Mouse (Mus musculus) heart, embryonic 16.5 days (tissue): Measurements from ENCODE around the gene Olfr1243. TPM values are rescaled to one million over a fixed set of nuclear protein-coding genes. Genes with fewer than 3 reads are reported as not detected.
"Not testable (repeated sequence)": the region's sequence is repeated elsewhere in the genome, so short reads cannot be mapped to it uniquely, and the experiment has no call there.

ENCODE experiments used
- ATAC-seq: fragments of 200-750 bp; cut with Nextera tagmentation; replicated peaks from 2 replicates; pipeline ENCODE4 v1.8.0; 2017; ENCODE audit warnings: moderate number of reproducible peaks; ENCODE audit not compliant: insufficient read depth, low FRiP score; ENCODE audit errors: extremely low read depth
- H3K27ac ChIP-seq: fragments of 300-500 bp; sonication (generic); 2 replicates; pipeline ENCODE4 v1.5.1; 2014; ENCODE audit warnings: mild to moderate bottlenecking, low read length, control low read depth, moderate library complexity
- H3K27me3 ChIP-seq: fragments of 300-500 bp; sonication (generic); 2 replicates; pipeline ENCODE4 v1.6.1; 2014; ENCODE audit warnings: low read length, mixed read lengths; ENCODE audit not compliant: control insufficient read depth, insufficient read depth
- H3K36me3 ChIP-seq: fragments of 300-500 bp; sonication (generic); 2 replicates; pipeline ENCODE4 v1.6.1; 2014; ENCODE audit not compliant: control insufficient read depth, insufficient read depth
- H3K4me1 ChIP-seq: fragments of 300-500 bp; sonication (generic); 2 replicates; pipeline ENCODE4 v1.6.1; 2014; ENCODE audit warnings: low read length, mixed read lengths; ENCODE audit not compliant: control insufficient read depth, insufficient read depth
- H3K4me2 ChIP-seq: fragments of 300-500 bp; sonication (generic); 2 replicates; pipeline ENCODE4 v1.6.1; 2014; ENCODE audit warnings: low read depth, mild to moderate bottlenecking, control low read depth, low read length
- H3K4me3 ChIP-seq: fragments of 300-500 bp; sonication (generic); 2 replicates; pipeline ENCODE4 v1.5.1; 2014; ENCODE audit warnings: mild to moderate bottlenecking, control low read depth, low read length
- H3K9ac ChIP-seq: fragments of 300-500 bp; sonication (generic); 2 replicates; pipeline ENCODE4 v1.6.1; 2014; ENCODE audit warnings: low read length, control low read depth
- H3K9me3 ChIP-seq: fragments of 300-500 bp; sonication (generic); replicated peaks from 2 replicates; pipeline ENCODE4 v1.6.1; 2016; ENCODE audit warnings: low read length; ENCODE audit not compliant: control insufficient read depth
- WGBS: fragments of 180-500 bp; shearing (Covaris S2); extraction: QIAGEN DNeasy Blood & Tissue Kit; methylation state at CpG from one replicate; pipeline ENCODE4 v1.1.7; 2014; 5-methylcytosine and 5-hydroxymethylcytosine counted together
- polyA plus RNA-seq: library from polyadenylated mRNA; unstranded; fragments of >200 nt; fragmentation: Nextera tagmentation; extraction: Ambion mirVana; gene quantifications from 2 replicates; pipeline ENCODE4 v1.2.1, GENCODE M21; 2015

The Olfr1243 gene
- not detected in 2 replicates for polyA plus RNA-seq

- no peak for ATAC-seq
- no peaks in the 10 kb centered on the region for H3K9me3 ChIP-seq
Measured at GRCm38 (mm10) chr2:89531387-89531786, at the start of gene Olfr1243. Gene Olfr1243, minus strand, starts transcription at chr2:89531487.

GRCm38 (mm10) chr2:89578347-89578746, 47.1 kb upstream of the Olfr1243 start, which contains the start of gene Olfr1245:
Gene Olfr1245, minus strand, starts transcription at chr2:89578447.
- 60% methylated on average over 1 of the region's 1 CpGs for WGBS
- H3K4me3 ChIP-seq = no peak within 1 kb of the TSS

More at GRCm38 (mm10) chr2:89531387-89531786, at the start of gene Olfr1243:
- Histone ChIP-seq H3K36me3 (no peaks in the 10 kb centered on the region), H3K9ac (no peak within 1 kb of the TSS), H3K4me2 (no peak within 1 kb of the TSS), H3K4me3 (no peak within 1 kb of the TSS), H3K4me1 (no peaks in the 10 kb centered on the region), H3K27me3 (no peaks in the 10 kb centered on the region), H3K27ac (no peak within 1 kb of the TSS)
- WGBS = 79% methylated on average over 1 of the region's 1 CpGs

GRCm38 (mm10) chr2:89562706-89563105, 31.4 kb upstream of the Olfr1243 start:
- H3K27me3 ChIP-seq, H3K4me1 ChIP-seq, H3K27ac ChIP-seq, ATAC-seq, H3K4me2 ChIP-seq, H3K9ac ChIP-seq, H3K36me3 ChIP-seq, H3K9me3 ChIP-seq, H3K4me3 ChIP-seq: not testable (repeated sequence)
- 59% methylated on average over 2 of the region's 2 CpGs for WGBS

More at GRCm38 (mm10) chr2:89578347-89578746, 47.1 kb upstream of the Olfr1243 start, which contains the start of gene Olfr1245:
- Histone ChIP-seq H3K36me3 (no peaks in the 10 kb centered on the region), H3K27ac (no peak within 1 kb of the TSS), H3K4me2 (no peak within 1 kb of the TSS), H3K27me3 (no peaks in the 10 kb centered on the region), H3K4me1 (no peaks in the 10 kb centered on the region), H3K9ac (no peak within 1 kb of the TSS), H3K9me3 (no peaks in the 10 kb centered on the region; the same call in 1 of the 2 replicates)
- ATAC-seq = no peak

GRCm38 (mm10) chr2:89544516-89544915, 13.2 kb upstream of the Olfr1243 start:
- H3K27ac ChIP-seq = no peak overlapping the region
- 40% methylated on average over 2 of the region's 2 CpGs for WGBS
- no peak overlapping the region for H3K9ac ChIP-seq
- H3K27me3 ChIP-seq = no peaks in the 10 kb centered on the region
- no peaks in the 10 kb centered on the region for H3K4me1 ChIP-seq
- no peak for ATAC-seq
- H3K4me2 ChIP-seq = no peak overlapping the region
- H3K4me3 ChIP-seq = no peak overlapping the region
- H3K9me3 ChIP-seq = no peaks in the 10 kb centered on the region
- no peaks in the 10 kb centered on the region for H3K36me3 ChIP-seq

GRCm38 (mm10) chr2:89539923-89540322, 8.6 kb upstream of the Olfr1243 start:
- Histone ChIP-seq H3K4me3 (no peak overlapping the region), H3K36me3 (no peaks in the 10 kb centered on the region), H3K4me2 (no peak overlapping the region), H3K27ac (no peak overlapping the region), H3K4me1 (no peaks in the 10 kb centered on the region), H3K9ac (no peak overlapping the region), H3K9me3 (no peaks in the 10 kb centered on the region), H3K27me3 (no peaks in the 10 kb centered on the region)
- WGBS = 50% methylated on average over 1 of the region's 1 CpGs
- no peak for ATAC-seq

GRCm38 (mm10) chr2:89498235-89498634, 33.1 kb downstream of the Olfr1243 start, which contains the start of gene Olfr1242:
Gene Olfr1242, minus strand, starts transcription at chr2:89498335.
- no peaks in the 10 kb centered on the region for H3K36me3 ChIP-seq
- ATAC-seq = no peak
- no peak within 1 kb of the TSS for H3K27ac ChIP-seq
- whole genome bisulfite sequencing = 68% methylated on average over 1 of the region's 1 CpGs
- H3K4me1 ChIP-seq = no peaks in the 10 kb centered on the region
- no peak within 1 kb of the TSS for H3K4me2 ChIP-seq
- no peak within 1 kb of the TSS for H3K4me3 ChIP-seq
- H3K27me3 ChIP-seq = no peaks in the 10 kb centered on the region
- H3K9me3 ChIP-seq = no peaks in the 10 kb centered on the region
- H3K9ac ChIP-seq = no peak within 1 kb of the TSS

- no peaks in the 10 kb centered on the region for H3K27me3 ChIP-seq
- no peak within 1 kb of the TSS for H3K4me2 ChIP-seq
- no peak within 1 kb of the TSS for H3K4me3 ChIP-seq
- H3K9me3 ChIP-seq = no peaks in the 10 kb centered on the region
- H3K27ac ChIP-seq = no peak within 1 kb of the TSS
- no peak for ATAC-seq
- H3K4me1 ChIP-seq = no peaks in the 10 kb centered on the region
- H3K36me3 ChIP-seq = no peaks in the 10 kb centered on the region
- H3K9ac ChIP-seq = no peak within 1 kb of the TSS
Measured at GRCm38 (mm10) chr2:89487026-89487425, 44.3 kb downstream of the Olfr1243 start, which contains the start of gene Olfr1241. Gene Olfr1241, minus strand, starts transcription at chr2:89487126.

Other genes with a start within 250 kb of the Olfr1243 start
- gene Olfr1229, start 243.5 kb downstream of the Olfr1243 start, polyA plus RNA-seq = not detected in 2 replicates
- not detected in 2 replicates for gene Olfr1230, start 234.2 kb downstream of the Olfr1243 start, polyA plus RNA-seq
- gene Olfr1231, start 224.4 kb downstream of the Olfr1243 start, polyA plus RNA-seq = not detected in 2 replicates
- not detected in 2 replicates for gene Olfr1232, start 201.8 kb downstream of the Olfr1243 start, polyA plus RNA-seq
- not detected in 2 replicates for gene Olfr1233, start 189.1 kb downstream of the Olfr1243 start, polyA plus RNA-seq
- not detected in 2 replicates for gene Olfr1234, start 166.6 kb downstream of the Olfr1243 start, polyA plus RNA-seq
- not detected in 2 replicates for gene Olfr1238, start 121.8 kb downstream of the Olfr1243 start, polyA plus RNA-seq
- not detected in 2 replicates for gene Olfr1239, start 111.1 kb downstream of the Olfr1243 start, polyA plus RNA-seq
- gene Olfr1240, start 88.5 kb downstream of the Olfr1243 start, polyA plus RNA-seq = not detected in 2 replicates
- gene Olfr1241, start 44.4 kb downstream of the Olfr1243 start, polyA plus RNA-seq = not detected in 2 replicates
- gene Olfr1242, start 33.2 kb downstream of the Olfr1243 start, polyA plus RNA-seq = not detected in 2 replicates
- gene Olfr1245, start 47.0 kb upstream of the Olfr1243 start, polyA plus RNA-seq = not detected in 2 replicates
- gene Olfr1246, start 61.7 kb upstream of the Olfr1243 start, polyA plus RNA-seq = not detected in 2 replicates
- not detected in 2 replicates for gene Olfr1247, start 82.6 kb upstream of the Olfr1243 start, polyA plus RNA-seq
- gene Olfr1248, start 86.8 kb upstream of the Olfr1243 start, polyA plus RNA-seq = not detected in 2 replicates
- gene Olfr1249, start 103.5 kb upstream of the Olfr1243 start, polyA plus RNA-seq = not detected in 2 replicates
- gene Olfr1250, start 130.0 kb upstream of the Olfr1243 start, polyA plus RNA-seq = not detected in 2 replicates
- gene Olfr1251, start 140.4 kb upstream of the Olfr1243 start, polyA plus RNA-seq = not detected in 2 replicates
- not detected in 2 replicates for gene Olfr1252, start 193.5 kb upstream of the Olfr1243 start, polyA plus RNA-seq
- gene Olfr1253, start 225.6 kb upstream of the Olfr1243 start, polyA plus RNA-seq = not detected in 2 replicates